Mouse (Mus musculus): ENCODE data around the gene Nlrx1. TPM values are rescaled to one million over a fixed set of nuclear protein-coding genes. Genes with fewer than 3 reads are reported as not detected.

Nlrx1 gene
- polyA plus RNA-seq, 1 experiment from 2014 or later = 4.6 TPM

- H3K9ac ChIP-seq (ENCODE audit: low read depth, low read length) = no peak overlapping the region
- no peaks in the 10 kb centered on the region for H3K9me3 ChIP-seq (ENCODE audit: control insufficient read depth)
- 62% methylated on average over 9 of the region's 9 CpGs for WGBS
- H3K27ac ChIP-seq (ENCODE audit: low read depth, low read length) = no peak overlapping the region
- no peak for TF ChIP-seq CTCF (IDR thresholded peaks at IDR 0.05; ENCODE audit: low read depth)
- H3K36me3 ChIP-seq (ENCODE audit: control insufficient read depth, insufficient read depth) = no peaks in the 10 kb centered on the region
- H3K4me2 ChIP-seq (replicated peaks; ENCODE audit: low read depth) = no peak overlapping the region
- H3K4me3 ChIP-seq (ENCODE audit: low read depth, low read length) = no peak overlapping the region
- no peak for ATAC-seq
- no peaks in the 10 kb centered on the region for H3K4me1 ChIP-seq (replicated peaks; ENCODE audit: control insufficient read depth, insufficient read depth, low read length)
- H3K27me3 ChIP-seq (replicated peaks; ENCODE audit: control insufficient read depth, insufficient read depth, low read length) = no peaks in the 10 kb centered on the region
Observed at GRCm38 (mm10) chr9:44241418-44241817, 27.0 kb downstream of the Nlrx1 start.

GRCm38 (mm10) chr9:44240911-44241310 is 27.5 kb downstream of the Nlrx1 start:
- 68% methylated on average over 5 of the region's 5 CpGs for WGBS
- TF ChIP-seq CTCF (IDR thresholded peaks at IDR 0.05; ENCODE audit: low read depth) = no peak

GRCm38 (mm10) chr9:44240399-44240798 is 28.0 kb downstream of the Nlrx1 start, which contains the start of gene Ccdc153:
Ccdc153 (plus strand) TSS chr9:44240676.
- no peak within 1 kb of the TSS for H3K27ac ChIP-seq (ENCODE audit: low read depth, low read length)
- no peaks in the 10 kb centered on the region for H3K4me1 ChIP-seq (replicated peaks; ENCODE audit: control insufficient read depth, insufficient read depth, low read length)
- WGBS = 53% methylated on average over 2 of the region's 2 CpGs
- H3K4me2 ChIP-seq (replicated peaks; ENCODE audit: low read depth) = no peak within 1 kb of the TSS
- no peaks in the 10 kb centered on the region for H3K27me3 ChIP-seq (replicated peaks; ENCODE audit: control insufficient read depth, insufficient read depth, low read length)
- no peaks in the 10 kb centered on the region for H3K9me3 ChIP-seq (ENCODE audit: control insufficient read depth)
- H3K9ac ChIP-seq (ENCODE audit: low read depth, low read length) = no peak within 1 kb of the TSS
- no peaks in the 10 kb centered on the region for H3K36me3 ChIP-seq (ENCODE audit: control insufficient read depth, insufficient read depth)
- no peak for ATAC-seq
- no peak within 1 kb of the TSS for H3K4me3 ChIP-seq (ENCODE audit: low read depth, low read length)
- no peak for TF ChIP-seq CTCF (IDR thresholded peaks at IDR 0.05; ENCODE audit: low read depth)

More at GRCm38 (mm10) chr9:44240911-44241310, 27.5 kb downstream of the Nlrx1 start:
- ATAC-seq = no peak
- no peaks in the 10 kb centered on the region for H3K27me3 ChIP-seq (replicated peaks; ENCODE audit: control insufficient read depth, insufficient read depth, low read length)
- no peak overlapping the region for H3K27ac ChIP-seq (ENCODE audit: low read depth, low read length)
- no peaks in the 10 kb centered on the region for H3K36me3 ChIP-seq (ENCODE audit: control insufficient read depth, insufficient read depth)
- H3K4me3 ChIP-seq (ENCODE audit: low read depth, low read length) = no peak overlapping the region
- no peaks in the 10 kb centered on the region for H3K9me3 ChIP-seq (ENCODE audit: control insufficient read depth)
- H3K4me2 ChIP-seq (replicated peaks; ENCODE audit: low read depth) = no peak overlapping the region
- no peak overlapping the region for H3K9ac ChIP-seq (ENCODE audit: low read depth, low read length)
- H3K4me1 ChIP-seq (replicated peaks; ENCODE audit: control insufficient read depth, insufficient read depth, low read length) = no peaks in the 10 kb centered on the region

GRCm38 (mm10) chr9:44239447-44239846 is 29.0 kb downstream of the Nlrx1 start:
- no peak overlapping the region for H3K4me3 ChIP-seq (ENCODE audit: low read depth, low read length)
- no peak for ATAC-seq
- H3K4me1 ChIP-seq (replicated peaks; ENCODE audit: control insufficient read depth, insufficient read depth, low read length) = no peaks in the 10 kb centered on the region
- H3K9me3 ChIP-seq (ENCODE audit: control insufficient read depth) = no peaks in the 10 kb centered on the region
- peak; percentile 83 for TF ChIP-seq CTCF (IDR thresholded peaks at IDR 0.05; ENCODE audit: low read depth)
- H3K36me3 ChIP-seq (ENCODE audit: control insufficient read depth, insufficient read depth) = no peaks in the 10 kb centered on the region
- no peak overlapping the region for H3K9ac ChIP-seq (ENCODE audit: low read depth, low read length)
- H3K27me3 ChIP-seq (replicated peaks; ENCODE audit: control insufficient read depth, insufficient read depth, low read length) = no peaks in the 10 kb centered on the region
- no peak overlapping the region for H3K4me2 ChIP-seq (replicated peaks; ENCODE audit: low read depth)
- WGBS = 7% methylated on average over 5 of the region's 5 CpGs
- H3K27ac ChIP-seq (ENCODE audit: low read depth, low read length) = no peak overlapping the region

GRCm38 (mm10) chr9:44238501-44239190 is 29.8 kb downstream of the Nlrx1 start:
- no peak for TF ChIP-seq CTCF (IDR thresholded peaks at IDR 0.05; ENCODE audit: low read depth)
- no peaks in the 10 kb centered on the region for H3K36me3 ChIP-seq (ENCODE audit: control insufficient read depth, insufficient read depth)
- no peaks in the 10 kb centered on the region for H3K4me1 ChIP-seq (replicated peaks; ENCODE audit: control insufficient read depth, insufficient read depth, low read length)
- no peaks in the 10 kb centered on the region for H3K9me3 ChIP-seq (ENCODE audit: control insufficient read depth)
- no peak overlapping the region for H3K4me3 ChIP-seq (ENCODE audit: low read depth, low read length)
- H3K9ac ChIP-seq (ENCODE audit: low read depth, low read length) = no peak overlapping the region
- no peaks in the 10 kb centered on the region for H3K27me3 ChIP-seq (replicated peaks; ENCODE audit: control insufficient read depth, insufficient read depth, low read length)
- 79% methylated on average over 17 of the region's 17 CpGs for WGBS
- ATAC-seq = no peak
- no peak overlapping the region for H3K27ac ChIP-seq (ENCODE audit: low read depth, low read length)
- H3K4me2 ChIP-seq (replicated peaks; ENCODE audit: low read depth) = no peak overlapping the region

GRCm38 (mm10) chr9:44237128-44237527 is 31.3 kb downstream of the Nlrx1 start:
- no peak for TF ChIP-seq CTCF (IDR thresholded peaks at IDR 0.05; ENCODE audit: low read depth)
- H3K27me3 ChIP-seq (replicated peaks; ENCODE audit: control insufficient read depth, insufficient read depth, low read length) = no peaks in the 10 kb centered on the region
- 59% methylated on average over 4 of the region's 4 CpGs for WGBS
- no peaks in the 10 kb centered on the region for H3K36me3 ChIP-seq (ENCODE audit: control insufficient read depth, insufficient read depth)
- no peak overlapping the region for H3K4me3 ChIP-seq (ENCODE audit: low read depth, low read length)
- H3K4me2 ChIP-seq (replicated peaks; ENCODE audit: low read depth) = no peak overlapping the region
- H3K27ac ChIP-seq (ENCODE audit: low read depth, low read length) = no peak overlapping the region
- no peak overlapping the region for H3K9ac ChIP-seq (ENCODE audit: low read depth, low read length)
- ATAC-seq = no peak
- no peaks in the 10 kb centered on the region for H3K9me3 ChIP-seq (ENCODE audit: control insufficient read depth)
- H3K4me1 ChIP-seq (replicated peaks; ENCODE audit: control insufficient read depth, insufficient read depth, low read length) = no peaks in the 10 kb centered on the region
